Mouse (Mus musculus) lung, postnatal 14 days (tissue): ENCODE data around the gene Lyzl4.

Experiments
- DNase-seq: peaks from one replicate; pipeline ENCODE4 v3.0.0; 2021

Gene Lyzl4

GRCm38 (mm10) chr9:121642001-121642400 lies at the start of gene Lyzl4:
Gene Lyzl4 (minus strand): TSS chr9:121642096.
- peak; percentile 88 for DNase-seq

DNA sequence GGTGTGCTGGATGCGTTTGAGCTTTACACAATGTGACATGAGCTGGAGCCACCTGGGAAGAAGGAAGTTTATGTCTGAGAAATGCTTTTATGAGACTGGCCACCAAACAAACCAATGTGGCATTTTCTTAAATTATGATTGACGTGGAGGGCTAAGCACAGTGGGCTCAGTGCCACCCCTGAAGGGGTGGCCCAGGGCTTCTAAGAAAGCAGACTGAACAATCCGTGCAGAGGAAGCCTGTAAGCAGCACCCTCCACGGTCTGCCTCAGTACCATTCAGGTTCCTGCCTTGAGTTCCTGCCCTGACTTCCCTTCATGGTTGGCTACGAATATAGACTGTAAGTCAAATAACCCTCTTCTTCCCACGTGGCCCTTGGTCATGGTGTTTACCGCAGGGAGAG lies 48.8 kb upstream of the Lyzl4 start:
- no peak for DNase-seq

DNA sequence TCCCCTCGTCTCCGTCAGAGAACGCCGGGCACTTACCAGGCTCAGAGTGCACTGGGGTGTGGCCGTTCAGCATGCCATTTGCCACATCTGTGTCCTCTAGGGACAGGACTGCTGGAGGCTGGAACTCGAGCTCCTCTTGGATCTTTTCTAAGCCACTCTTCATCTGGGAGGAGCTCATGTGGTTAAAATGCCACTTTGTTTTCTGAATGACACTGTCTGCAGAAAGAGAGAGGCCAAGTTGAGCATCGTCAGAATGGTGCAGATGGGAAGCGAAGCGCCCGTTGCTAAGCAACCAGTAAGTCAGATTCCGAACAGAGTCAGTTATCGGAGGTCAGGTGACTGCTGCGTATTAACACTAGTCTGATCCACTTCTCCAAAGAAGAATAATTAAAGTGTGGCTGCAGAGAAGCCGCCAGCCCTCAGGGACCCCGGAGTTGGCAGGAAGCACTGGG lies 48.3 kb upstream of the Lyzl4 start:
- no peak for DNase-seq

- no peak for DNase-seq
These were observed 42.8 kb upstream of the Lyzl4 start for GRCm38 (mm10) chr9:121684702-121685101.

DNA sequence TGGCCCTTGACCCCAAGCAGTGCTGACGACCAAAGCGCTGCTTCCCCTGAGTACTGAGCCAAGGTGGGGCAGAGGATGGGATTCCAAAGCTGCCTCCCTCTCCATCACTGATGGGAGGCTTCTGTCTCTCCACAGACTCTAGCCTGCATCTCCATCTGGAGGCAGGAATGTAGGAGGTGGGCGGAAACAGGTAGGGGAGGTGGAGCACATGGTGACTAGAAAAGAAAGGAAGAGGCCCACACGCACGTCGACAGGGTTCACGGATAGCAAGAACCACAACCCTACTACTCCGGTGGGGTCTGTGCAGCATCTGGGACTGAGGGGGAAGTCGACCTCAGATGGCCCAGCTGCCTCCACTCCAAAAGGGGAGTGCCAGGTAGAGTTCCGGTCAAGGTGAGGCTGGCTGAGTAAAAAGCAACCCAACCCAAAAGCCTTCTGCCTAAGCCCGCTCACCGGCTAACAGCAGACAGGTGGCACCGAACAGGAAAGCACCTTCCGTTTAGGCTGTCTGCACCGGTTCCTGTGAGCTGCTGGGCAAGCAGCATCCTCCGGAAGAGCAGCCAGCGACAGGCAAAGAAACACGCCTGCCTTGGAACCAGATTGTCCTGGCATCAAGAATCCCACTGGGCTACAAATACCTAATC lies 40.3 kb upstream of the Lyzl4 start:
- DNase-seq, result no peak

DNA sequence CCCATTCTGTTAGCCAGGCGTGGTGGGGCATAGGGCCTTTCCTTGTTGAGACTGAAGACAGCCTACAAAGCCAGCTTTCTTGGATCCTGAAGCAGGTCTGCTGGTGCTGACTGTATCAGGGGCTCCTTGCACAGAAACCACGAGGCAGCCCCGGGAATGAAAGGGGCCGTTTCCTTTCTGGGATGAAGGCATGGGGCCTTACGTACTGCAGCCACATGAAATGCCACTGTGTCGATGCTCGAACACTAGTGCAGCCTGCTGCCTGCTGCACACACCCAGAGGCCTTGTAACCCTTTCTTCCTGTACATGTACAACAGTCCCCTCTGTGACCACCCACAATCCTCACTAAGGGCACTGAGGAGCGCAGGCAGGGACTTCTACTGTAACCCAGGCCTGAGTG lies 39.3 kb upstream of the Lyzl4 start:
- DNase-seq, result no peak

GRCm38 (mm10) chr9:121679549-121679948 lies 37.7 kb upstream of the Lyzl4 start:
- peak; percentile 76 for DNase-seq

- DNase-seq, result peak; percentile 71
These were observed 35.6 kb upstream of the Lyzl4 start for GRCm38 (mm10) chr9:121677476-121677875.

DNA sequence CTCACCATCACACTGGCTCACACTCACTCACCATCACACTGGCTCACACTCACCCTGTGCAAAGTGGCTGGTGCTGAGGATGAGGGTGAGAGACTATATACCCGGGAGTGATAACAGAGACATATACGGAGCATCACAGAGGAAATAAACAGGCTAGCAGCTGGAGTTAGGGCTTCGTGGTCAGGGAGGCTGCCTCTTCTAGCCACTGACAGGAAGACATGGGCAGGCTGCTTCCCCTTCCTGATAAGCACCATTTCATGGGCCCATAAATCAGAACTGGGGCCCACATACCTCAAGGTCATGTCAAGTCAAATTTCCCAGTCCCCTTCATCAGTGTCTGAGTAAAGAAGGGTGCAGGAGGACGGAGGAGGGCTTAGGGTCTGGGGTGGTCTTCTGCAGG lies 35.2 kb upstream of the Lyzl4 start:
- DNase-seq, result no peak

- no peak for DNase-seq
These were observed 33.7 kb upstream of the Lyzl4 start for GRCm38 (mm10) chr9:121675556-121675955.

- DNase-seq, result no peak
These were observed 33.1 kb upstream of the Lyzl4 start for GRCm38 (mm10) chr9:121675011-121675410.

DNA sequence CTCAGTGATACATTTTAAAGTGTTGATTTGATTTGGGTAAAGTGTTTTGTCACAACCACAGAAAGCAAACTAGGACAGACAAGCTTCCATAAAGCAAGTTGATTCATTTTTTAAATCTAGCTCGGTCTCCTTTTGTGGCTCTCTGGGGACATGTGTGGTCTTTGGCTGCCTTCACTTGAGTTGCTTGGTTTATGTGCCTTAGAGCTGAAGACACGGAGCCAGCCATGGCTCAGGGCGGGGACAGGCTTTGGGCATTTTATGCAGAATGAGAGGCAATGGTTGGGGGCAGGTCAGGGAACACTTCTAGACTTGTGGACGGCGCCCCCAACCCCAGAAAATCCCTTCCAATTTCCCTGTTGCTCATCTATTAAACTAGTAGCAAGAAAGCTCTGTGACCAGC lies 31.8 kb upstream of the Lyzl4 start:
- no peak for DNase-seq

DNA sequence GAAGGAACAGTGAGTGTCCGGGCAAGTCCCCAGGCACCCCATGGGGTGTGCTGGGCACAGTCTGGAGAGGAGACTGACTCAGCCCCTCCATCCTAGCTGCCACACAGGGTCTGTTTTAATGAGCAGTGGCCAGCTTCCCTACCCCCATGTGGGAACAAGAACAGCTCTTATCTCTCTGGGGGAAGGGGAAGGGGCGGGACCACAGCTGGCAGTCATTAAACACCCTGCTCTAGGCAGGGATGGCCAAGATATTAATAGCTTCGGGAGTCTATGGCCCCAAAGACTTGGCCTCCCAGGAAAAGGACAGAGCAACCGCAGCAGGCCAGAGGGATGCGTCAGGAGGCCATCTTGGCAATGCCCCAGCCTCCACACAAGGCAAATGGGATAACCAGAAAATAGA lies 30.4 kb upstream of the Lyzl4 start:
- peak; percentile 63 for DNase-seq

- peak; percentile 69 for DNase-seq
These were observed 29.4 kb upstream of the Lyzl4 start for GRCm38 (mm10) chr9:121671300-121671699.

DNA sequence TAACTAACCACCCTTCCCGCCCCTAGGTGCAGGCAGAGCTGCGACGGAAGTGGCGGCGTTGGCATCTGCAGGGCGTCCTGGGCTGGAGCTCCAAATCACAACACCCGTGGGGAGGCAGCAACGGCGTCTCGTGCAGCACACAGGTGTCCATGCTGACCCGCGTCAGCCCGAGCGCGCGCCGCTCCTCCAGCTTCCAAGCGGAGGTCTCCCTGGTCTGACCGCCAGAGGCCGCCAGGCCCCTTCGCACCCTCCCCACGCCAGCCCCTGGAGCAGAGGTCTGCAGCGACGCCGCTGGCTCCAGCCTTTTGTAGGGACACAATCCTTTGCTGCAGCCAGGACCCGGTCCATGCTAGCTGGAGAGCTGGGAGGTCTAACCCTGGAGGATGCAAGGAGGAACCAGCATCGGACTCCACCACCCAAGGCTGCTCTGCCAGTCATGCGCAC lies 27.5 kb upstream of the Lyzl4 start:
- DNase-seq, result peak; percentile 85

DNA sequence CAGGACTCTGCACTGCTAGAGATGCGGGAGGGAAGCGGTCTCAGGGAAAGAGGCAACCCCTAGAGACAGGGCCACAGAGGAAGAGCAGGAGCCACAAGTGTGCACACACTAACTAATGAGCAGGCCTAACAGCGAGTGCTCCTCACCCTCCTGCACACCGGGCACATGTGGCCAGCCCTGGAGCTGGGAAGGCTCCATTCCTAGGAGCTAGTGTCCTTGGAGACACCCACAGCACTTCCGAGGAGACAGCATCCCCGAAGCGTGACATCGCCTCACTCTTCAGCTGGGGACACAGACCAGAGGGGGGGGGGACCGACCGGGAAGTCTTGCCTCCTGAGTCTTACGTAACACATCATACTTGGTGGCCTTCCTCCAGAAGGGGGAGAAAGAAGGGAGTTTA lies 25.9 kb upstream of the Lyzl4 start:
- DNase-seq, result no peak

GRCm38 (mm10) chr9:121666957-121667630 lies 25.2 kb upstream of the Lyzl4 start:
- no peak for DNase-seq

- no peak for DNase-seq
These were observed 22.2 kb upstream of the Lyzl4 start for GRCm38 (mm10) chr9:121664104-121664503.

- DNase-seq, result no peak
These were observed 21.6 kb upstream of the Lyzl4 start for GRCm38 (mm10) chr9:121663467-121663866.

- DNase-seq, result no peak
These were observed 17.9 kb upstream of the Lyzl4 start for GRCm38 (mm10) chr9:121659791-121660190.

DNA sequence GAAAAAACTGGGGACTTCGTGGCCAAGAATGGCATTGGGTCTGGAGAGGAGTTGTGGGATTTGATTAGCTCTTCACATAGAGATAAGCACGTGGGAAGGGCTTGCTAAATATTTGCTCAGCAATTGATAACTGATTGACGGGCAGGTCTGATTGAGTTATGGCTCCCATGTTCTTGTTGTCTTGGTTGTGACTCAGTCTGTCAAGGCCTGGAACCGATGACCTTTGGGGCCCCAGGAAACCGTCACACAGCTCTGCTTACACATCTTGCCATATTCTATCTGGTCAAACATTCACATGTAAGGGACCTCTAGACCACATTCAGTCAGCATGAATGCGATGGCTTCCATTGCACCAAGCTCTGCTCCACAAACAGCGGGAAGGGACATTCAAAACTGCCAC lies 16.4 kb upstream of the Lyzl4 start:
- DNase-seq, result no peak

DNA sequence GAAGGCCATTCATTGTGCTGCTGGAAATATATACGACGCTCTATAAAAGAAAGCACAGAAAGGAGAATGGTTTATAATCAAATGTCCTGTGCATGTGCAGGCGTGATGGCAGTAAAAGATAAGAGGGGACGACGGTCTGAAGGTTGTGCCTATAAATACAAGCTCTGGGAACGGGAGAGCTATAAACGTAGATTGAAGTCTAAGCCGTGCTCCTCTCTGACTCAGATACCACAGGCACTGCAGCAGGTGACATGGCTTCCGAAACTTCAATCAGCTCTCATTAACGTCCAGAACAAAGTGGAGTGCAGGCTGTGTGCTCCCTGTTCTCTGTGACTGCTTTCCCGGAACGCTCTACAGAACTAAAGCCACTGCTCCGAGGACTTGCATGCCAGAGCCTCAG lies 15.2 kb upstream of the Lyzl4 start:
- DNase-seq, result no peak

GRCm38 (mm10) chr9:121656322-121656721 lies 14.4 kb upstream of the Lyzl4 start:
- DNase-seq, result no peak

GRCm38 (mm10) chr9:121653668-121654067 lies 11.8 kb upstream of the Lyzl4 start:
- DNase-seq, result no peak

DNA sequence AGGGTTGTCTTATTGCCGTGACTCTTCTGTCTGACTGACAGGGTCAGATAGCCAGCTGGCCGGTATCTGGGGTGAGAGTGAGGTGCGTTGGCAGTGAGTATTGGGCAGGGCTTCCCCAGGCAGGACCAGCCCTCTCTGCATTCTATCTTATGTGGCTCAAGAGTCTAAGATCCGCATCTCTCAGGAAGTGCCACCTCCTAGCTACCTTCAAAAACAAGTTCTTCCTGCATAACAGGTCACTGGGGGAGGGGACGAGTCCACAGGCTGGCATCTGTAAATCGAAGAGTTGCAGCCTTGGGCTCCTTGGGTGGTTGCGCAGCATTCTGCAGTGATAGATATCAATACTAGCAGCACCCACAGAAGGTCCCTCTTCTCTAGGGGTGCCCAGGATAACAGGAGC lies 5.1 kb upstream of the Lyzl4 start:
- DNase-seq, result no peak
